Mouse (Mus musculus): Measurements from ENCODE around the gene Gm21887. TPM values are rescaled to one million over a fixed set of nuclear protein-coding genes. Genes with fewer than 3 reads are reported as not detected.

The Gm21887 gene
- total RNA-seq, 2 experiments from 2014 or later: 175 to 177 TPM

Other genes with a start within 250 kb of the Gm21887 start
- not detected for gene 4933400A11Rik, start 230.0 kb upstream of the Gm21887 start, total RNA-seq (2021)